Mouse (Mus musculus) bone marrow, adult 2 months (tissue): Measurements from ENCODE around the gene Esyt3.

Experiments used
- CTCF ChIP-seq: fragments of 200-500 bp; IDR thresholded peaks from 2 replicates; pipeline ENCODE4 v1.5.1; 2011; ENCODE audit warnings: low read length, control low read depth; ENCODE audit not compliant: control insufficient read depth, insufficient read depth
- POLR2A ChIP-seq: fragments of 200-500 bp; IDR thresholded peaks from 2 replicates; pipeline ENCODE4 v1.6.1; 2011; ENCODE audit warnings: low read depth, mild to moderate bottlenecking, control low read depth, low read length, borderline replicate concordance; ENCODE audit not compliant: control insufficient read depth

DNA sequence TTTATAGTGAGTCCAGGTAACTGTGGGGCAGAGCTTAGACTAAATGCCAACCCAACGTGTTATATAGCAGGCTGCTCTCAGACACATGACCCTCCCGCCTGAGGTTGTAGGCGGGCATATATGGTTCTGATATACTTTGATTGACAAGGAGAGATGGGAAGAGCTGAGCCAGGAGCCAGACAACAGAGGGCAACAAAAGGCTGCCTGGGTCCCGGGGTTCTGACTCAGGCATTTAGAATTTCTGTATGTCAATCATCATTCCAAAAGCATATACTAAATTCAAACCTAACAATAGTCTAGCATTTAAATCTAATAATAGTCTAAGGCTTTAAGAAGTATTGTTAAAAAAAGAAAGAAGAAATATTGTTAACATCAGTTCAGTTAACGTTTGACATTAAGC, 20.8 kb upstream of the Esyt3 start:
- TF ChIP-seq CTCF = no peak
- TF ChIP-seq POLR2A = no peak
